Mouse (Mus musculus) heart, embryonic 11.5 days (tissue): ENCODE results near the gene Stradb. TPM values are rescaled to one million over a fixed set of nuclear protein-coding genes. Genes with fewer than 3 reads are reported as not detected.

Source experiments
- ATAC-seq: fragments of 200-750 bp; cut with Nextera tagmentation; replicated peaks from 2 replicates; pipeline ENCODE4 v1.8.0; 2017; ENCODE audit warnings: moderate library complexity; ENCODE audit not compliant: insufficient number of reproducible peaks, low FRiP score, low TSS enrichment
- H3K27ac ChIP-seq: fragments of 300-500 bp; sonication (generic); 2 replicates; pipeline ENCODE4 v1.5.1; 2014; ENCODE audit warnings: mild to moderate bottlenecking, low read depth, low read length
- H3K27me3 ChIP-seq: fragments of 300-500 bp; sonication (generic); 2 replicates; pipeline ENCODE4 v1.6.1; 2014; ENCODE audit warnings: mild to moderate bottlenecking, low read length, mixed read lengths; ENCODE audit not compliant: control insufficient read depth, insufficient read depth
- H3K36me3 ChIP-seq: fragments of 300-500 bp; sonication (generic); 2 replicates; pipeline ENCODE4 v1.6.1; 2014; ENCODE audit warnings: mild to moderate bottlenecking, low read length, moderate library complexity, mixed read lengths; ENCODE audit not compliant: control insufficient read depth, insufficient read depth
- H3K4me1 ChIP-seq: fragments of 300-500 bp; sonication (generic); 2 replicates; pipeline ENCODE4 v1.6.1; 2014; ENCODE audit warnings: low read length; ENCODE audit not compliant: control insufficient read depth, insufficient read depth
- H3K4me2 ChIP-seq: fragments of 300-500 bp; sonication (generic); 2 replicates; pipeline ENCODE4 v1.6.1; 2014; ENCODE audit warnings: mild to moderate bottlenecking, moderate library complexity
- H3K4me3 ChIP-seq: fragments of 300-500 bp; sonication (generic); 2 replicates; pipeline ENCODE4 v1.5.1; 2014; ENCODE audit warnings: low read depth, low read length
- H3K9ac ChIP-seq: fragments of 300-500 bp; sonication (generic); 2 replicates; pipeline ENCODE4 v1.6.1; 2014; ENCODE audit warnings: mild to moderate bottlenecking, low read depth, low read length, moderate library complexity
- H3K9me3 ChIP-seq: fragments of 300-500 bp; sonication (generic); replicated peaks from 2 replicates; pipeline ENCODE4 v1.6.1; 2016; ENCODE audit warnings: low read length; ENCODE audit not compliant: control insufficient read depth
- WGBS: fragments of 180-500 bp; shearing (Covaris S2); extraction: QIAGEN DNeasy Blood & Tissue Kit; methylation state at CpG from one replicate; pipeline ENCODE4 v1.1.7; 2014; ENCODE audit not compliant: insufficient replicate concordance; 5-methylcytosine and 5-hydroxymethylcytosine counted together
- polyA plus RNA-seq: library from polyadenylated mRNA; unstranded; fragments of >200 nt; fragmentation: Nextera tagmentation; extraction: Ambion mirVana; gene quantifications from 2 replicates; pipeline ENCODE4 v1.2.1, GENCODE M21; 2014

Gene Stradb
- polyA plus RNA-seq = 26.9 and 27.5 TPM in 2 replicates

- peak within 1 kb of the TSS; percentile 85 for H3K4me2 ChIP-seq
- no peaks in the 10 kb centered on the region for H3K36me3 ChIP-seq
- peak; percentile 95 for ATAC-seq
- peak within 1 kb of the TSS; percentile 90 for H3K9ac ChIP-seq
- WGBS = 1% methylated on average over 67 of the region's 69 CpGs
- H3K27me3 ChIP-seq = no peaks in the 10 kb centered on the region
- peaks cover 18% of the 10 kb centered on the region for H3K4me1 ChIP-seq
- peak within 1 kb of the TSS; percentile 79 for H3K4me3 ChIP-seq
- H3K9me3 ChIP-seq = no peaks in the 10 kb centered on the region
- peak within 1 kb of the TSS; percentile 83 for H3K27ac ChIP-seq
Measured at GRCm38 (mm10) chr1:58973366-58974221, at the start of gene Stradb, which contains the start of gene Trak2. Stradb (plus strand) TSS chr1:58973522. Trak2 (minus strand) TSS chr1:58973430.

GRCm38 (mm10) chr1:58926664-58927063 lies 46.7 kb upstream of the Stradb start:
- Histone ChIP-seq H3K9me3 (no peaks in the 10 kb centered on the region), H3K4me2 (no peak overlapping the region), H3K27ac (no peak overlapping the region), H3K36me3 (peaks cover 8% of the 10 kb centered on the region), H3K4me1 (no peaks in the 10 kb centered on the region), H3K4me3 (no peak overlapping the region), H3K9ac (no peak overlapping the region), H3K27me3 (no peaks in the 10 kb centered on the region)
- 95% methylated on average over 5 of the region's 5 CpGs for WGBS
- no peak for ATAC-seq

- Histone ChIP-seq H3K36me3 (peaks cover 5% of the 10 kb centered on the region; the same call in 1 of the 2 replicates), H3K4me3 (no peak overlapping the region), H3K4me1 (no peaks in the 10 kb centered on the region), H3K27me3 (no peaks in the 10 kb centered on the region), H3K9me3 (no peaks in the 10 kb centered on the region), H3K9ac (no peak overlapping the region), H3K27ac (no peak overlapping the region), H3K4me2 (no peak overlapping the region)
- no peak for ATAC-seq
- 89% methylated on average over 10 of the region's 10 CpGs for WGBS
Measured at GRCm38 (mm10) chr1:58936746-58937605, 36.3 kb upstream of the Stradb start.

GRCm38 (mm10) chr1:58937606-58938099 lies 35.7 kb upstream of the Stradb start:
- no peaks in the 10 kb centered on the region for H3K9me3 ChIP-seq
- H3K4me3 ChIP-seq = no peak overlapping the region
- 94% methylated on average over 9 of the region's 9 CpGs for WGBS
- no peak for ATAC-seq
- no peak overlapping the region for H3K4me2 ChIP-seq
- no peaks in the 10 kb centered on the region for H3K27me3 ChIP-seq
- peaks cover 5% of the 10 kb centered on the region; the same call in 1 of the 2 replicates for H3K36me3 ChIP-seq
- no peak overlapping the region for H3K9ac ChIP-seq
- H3K4me1 ChIP-seq = no peaks in the 10 kb centered on the region
- no peak overlapping the region for H3K27ac ChIP-seq

GRCm38 (mm10) chr1:58945523-58945922 lies 27.8 kb upstream of the Stradb start:
- WGBS = 89% methylated on average over 2 of the region's 2 CpGs
- Histone ChIP-seq H3K36me3 (peaks cover 14% of the 10 kb centered on the region), H3K4me2 (no peak overlapping the region), H3K4me3 (no peak overlapping the region), H3K27me3 (no peaks in the 10 kb centered on the region), H3K4me1 (peaks cover 5% of the 10 kb centered on the region), H3K9ac (no peak overlapping the region), H3K9me3 (no peaks in the 10 kb centered on the region), H3K27ac (no peak overlapping the region)
- no peak for ATAC-seq

GRCm38 (mm10) chr1:58945960-58946670 lies 27.2 kb upstream of the Stradb start:
- Histone ChIP-seq H3K4me3 (no peak overlapping the region), H3K4me2 (no peak overlapping the region), H3K27ac (no peak overlapping the region), H3K27me3 (no peaks in the 10 kb centered on the region), H3K4me1 (peaks cover 10% of the 10 kb centered on the region), H3K36me3 (peaks cover 14% of the 10 kb centered on the region), H3K9ac (no peak overlapping the region), H3K9me3 (no peaks in the 10 kb centered on the region)
- ATAC-seq = no peak
- 88% methylated on average over 7 of the region's 7 CpGs for WGBS

- H3K4me2 ChIP-seq = no peak overlapping the region
- H3K36me3 ChIP-seq = peaks cover 14% of the 10 kb centered on the region
- no peak for ATAC-seq
- H3K9me3 ChIP-seq = no peaks in the 10 kb centered on the region
- no peak overlapping the region for H3K9ac ChIP-seq
- 92% methylated on average over 9 of the region's 9 CpGs for WGBS
- peaks cover 16% of the 10 kb centered on the region for H3K4me1 ChIP-seq
- no peaks in the 10 kb centered on the region for H3K27me3 ChIP-seq
- H3K27ac ChIP-seq = no peak overlapping the region
- no peak overlapping the region for H3K4me3 ChIP-seq
Measured at GRCm38 (mm10) chr1:58946718-58947117, 26.6 kb upstream of the Stradb start.

- WGBS = 71% methylated on average over 6 of the region's 6 CpGs
- Histone ChIP-seq H3K36me3 (peaks cover 14% of the 10 kb centered on the region), H3K4me2 (peak overlapping the region; percentile 31), H3K9ac (peak overlapping the region; percentile 22; the same call in 1 of the 2 replicates), H3K27ac (peak overlapping the region; percentile 75; the same call in 1 of the 2 replicates), H3K9me3 (no peaks in the 10 kb centered on the region), H3K27me3 (no peaks in the 10 kb centered on the region), H3K4me3 (no peak overlapping the region), H3K4me1 (peaks cover 44% of the 10 kb centered on the region)
- no peak for ATAC-seq
Measured at GRCm38 (mm10) chr1:58949561-58950106, 23.7 kb upstream of the Stradb start.
